Mouse (Mus musculus) WW6 (cell line): ENCODE data around the gene Abcc5.
A peak's percentile ranks its signal among the peaks of the same experiment; 100 is the strongest.
"Not testable (repeated sequence)": the region's sequence is repeated elsewhere in the genome, so short reads cannot be mapped to it uniquely, and the experiment has no call there.

Source experiments
- DNase-seq: peaks from one replicate; pipeline ENCODE4 v3.0.0-alpha.2; 2013; ENCODE audit warnings: low read depth, low spot score

Abcc5 gene

GRCm38 (mm10) chr16:20425855-20426598 is at the start of gene Abcc5:
Gene Abcc5, minus strand, starts transcription at chr16:20426394.
- peak; percentile 83 for DNase-seq

- DNase-seq = no peak
Measured at GRCm38 (mm10) chr16:20475335-20475734, 49.1 kb upstream of the Abcc5 start.

- no peak for DNase-seq
Measured at GRCm38 (mm10) chr16:20474786-20475185, 48.6 kb upstream of the Abcc5 start.

- no peak for DNase-seq
Measured at GRCm38 (mm10) chr16:20474211-20474610, 48.0 kb upstream of the Abcc5 start.

DNA sequence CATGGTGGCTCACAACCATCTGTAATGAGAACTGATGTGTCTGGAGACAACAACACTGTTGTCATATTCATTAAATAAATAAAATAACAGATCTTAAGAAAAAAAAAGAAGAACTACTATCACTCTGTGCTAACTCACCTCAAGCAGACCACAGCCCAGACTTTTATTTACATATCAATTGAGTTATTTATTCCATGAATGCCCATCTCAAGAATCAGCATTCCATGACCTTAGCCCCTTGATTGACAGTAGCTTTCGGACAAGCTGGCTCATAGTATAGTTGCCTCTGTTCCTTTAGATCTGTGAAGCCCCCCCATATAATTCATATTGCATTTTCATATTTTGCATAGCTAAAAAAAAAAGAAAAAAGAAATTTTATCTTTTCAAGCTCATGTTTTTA is 47.6 kb upstream of the Abcc5 start:
- DNase-seq = no peak

- no peak for DNase-seq
Measured at GRCm38 (mm10) chr16:20471686-20472085, 45.5 kb upstream of the Abcc5 start.

- DNase-seq = no peak
Measured at GRCm38 (mm10) chr16:20470981-20471380, 44.8 kb upstream of the Abcc5 start.

- no peak for DNase-seq
Measured at GRCm38 (mm10) chr16:20464725-20465124, 38.5 kb upstream of the Abcc5 start.

- DNase-seq = not testable (repeated sequence)
Measured at GRCm38 (mm10) chr16:20458736-20459135, 32.5 kb upstream of the Abcc5 start.

GRCm38 (mm10) chr16:20456106-20456505 is 29.9 kb upstream of the Abcc5 start:
- DNase-seq = no peak

DNA sequence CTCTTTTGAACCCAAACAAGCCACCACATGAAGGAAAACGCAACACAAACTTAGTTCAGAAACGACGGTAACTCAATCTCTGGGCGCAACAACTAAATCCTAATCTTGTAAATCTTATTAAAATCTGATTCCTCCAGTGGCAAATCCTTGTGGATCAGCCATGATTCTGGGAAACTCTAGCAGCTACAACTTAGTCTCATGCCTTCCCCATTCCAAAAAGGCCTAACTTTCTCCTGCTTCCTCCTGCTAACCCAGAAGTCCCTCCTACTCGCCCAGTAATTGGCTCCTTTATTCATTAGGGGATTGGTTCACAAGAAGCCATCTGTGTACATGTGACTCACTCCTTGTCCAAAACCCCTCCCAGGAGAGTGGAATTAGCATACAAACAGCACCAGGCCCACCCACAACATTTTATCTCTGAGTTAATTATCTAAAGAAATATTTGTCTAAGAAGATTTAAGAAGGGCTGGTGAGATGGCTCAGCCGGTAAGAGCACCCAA is 28.0 kb upstream of the Abcc5 start:
- peak; percentile 50 for DNase-seq

GRCm38 (mm10) chr16:20451774-20452173 is 25.6 kb upstream of the Abcc5 start:
- DNase-seq = no peak

GRCm38 (mm10) chr16:20445871-20446270 is 19.7 kb upstream of the Abcc5 start:
- DNase-seq = no peak

- no peak for DNase-seq
Measured at GRCm38 (mm10) chr16:20444831-20445388, 18.7 kb upstream of the Abcc5 start.

DNA sequence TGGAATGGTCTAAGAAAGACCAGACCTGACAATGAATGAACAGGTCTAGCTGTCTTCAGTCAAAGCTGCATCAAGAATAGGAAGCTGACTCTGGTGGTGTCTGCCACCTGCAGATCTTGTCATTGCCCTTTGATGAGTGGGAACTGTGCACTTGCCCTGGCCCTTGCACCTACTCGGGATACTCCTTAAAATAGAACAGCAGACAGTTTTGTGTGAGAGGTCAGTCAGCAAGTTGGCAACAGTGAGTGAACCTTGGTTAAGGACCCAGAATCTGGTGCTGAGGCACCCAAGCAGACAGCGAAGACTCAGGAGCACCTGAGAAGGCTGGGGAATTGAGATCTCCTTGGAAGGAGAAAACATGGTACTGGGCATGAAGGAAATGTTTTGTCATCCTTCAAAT is 16.7 kb upstream of the Abcc5 start:
- no peak for DNase-seq

DNA sequence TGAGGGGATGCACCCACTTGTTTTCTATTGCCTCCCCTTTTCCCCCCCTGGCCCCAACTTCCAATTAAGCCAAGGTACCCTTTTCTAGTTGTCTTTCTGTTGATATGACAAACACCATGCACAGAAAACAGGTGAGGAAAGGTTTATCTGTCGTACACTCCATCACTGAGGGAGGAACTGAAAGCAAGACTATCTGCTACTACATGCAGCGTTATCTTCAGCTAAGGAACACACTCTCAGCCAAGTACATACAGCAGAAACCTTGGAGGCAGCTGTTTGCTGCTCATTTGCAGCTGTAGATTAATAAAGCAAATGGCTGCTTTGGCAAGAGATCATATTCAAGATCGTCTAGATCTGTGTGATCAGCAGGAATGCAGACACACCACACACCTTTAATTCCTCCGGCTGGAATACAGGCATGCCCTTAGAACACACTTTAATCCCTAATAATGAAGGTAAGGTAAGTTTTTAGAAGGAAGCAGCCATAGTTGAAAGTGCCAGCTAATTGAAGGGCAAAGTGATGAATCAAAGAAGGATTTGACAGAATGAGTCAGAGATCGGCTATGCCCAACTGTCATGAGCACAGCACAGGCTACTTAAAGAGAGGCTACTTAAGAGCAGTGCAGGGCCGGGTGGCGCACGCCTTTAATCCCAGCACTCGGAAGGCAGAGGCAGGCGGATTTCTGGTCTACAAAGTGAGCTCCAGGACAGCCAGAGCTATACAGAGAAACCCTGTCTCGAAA is 12.7 kb upstream of the Abcc5 start:
- no peak for DNase-seq

- DNase-seq = not testable (repeated sequence)
Measured at GRCm38 (mm10) chr16:20438046-20438445, 11.9 kb upstream of the Abcc5 start.

DNA sequence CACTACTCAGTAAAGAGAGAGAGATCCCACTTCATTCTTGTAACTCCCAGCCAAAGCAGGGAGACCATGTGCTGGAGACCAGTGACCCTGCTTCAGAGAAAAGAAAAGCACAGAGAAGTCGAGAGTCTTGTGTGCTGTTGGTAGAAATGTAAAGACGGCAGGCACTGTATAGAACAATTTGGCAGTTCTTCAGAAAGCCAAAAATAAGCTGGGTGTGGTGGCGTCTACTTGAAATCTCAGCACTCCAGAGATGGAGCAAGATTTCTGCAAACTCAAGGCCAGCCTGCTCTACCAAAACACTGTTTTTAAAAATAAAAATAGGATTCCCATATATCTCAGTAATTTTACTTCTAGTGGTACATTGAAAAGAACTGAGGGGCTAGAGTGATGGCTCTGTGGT is 10.1 kb upstream of the Abcc5 start:
- no peak for DNase-seq

DNA sequence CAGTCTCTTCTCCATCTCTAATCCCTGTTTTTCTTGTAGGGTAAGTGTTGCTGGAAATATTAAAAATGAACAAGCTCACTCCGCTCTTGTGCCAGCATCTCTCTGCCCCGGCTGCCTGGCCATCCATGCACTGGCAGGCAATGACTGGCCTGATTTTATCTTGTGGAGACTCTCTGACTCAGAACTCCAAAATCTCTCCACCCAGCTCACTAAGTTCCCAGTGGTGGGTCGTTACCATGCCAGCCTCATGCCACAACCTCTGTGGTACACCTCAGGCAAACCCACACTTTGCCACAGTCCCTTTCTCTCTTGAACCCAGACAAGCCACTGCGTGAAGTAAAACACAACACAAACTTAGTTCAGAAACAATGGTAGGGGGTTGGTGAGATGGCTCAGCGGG is 3.1 kb upstream of the Abcc5 start:
- DNase-seq = no peak

DNA sequence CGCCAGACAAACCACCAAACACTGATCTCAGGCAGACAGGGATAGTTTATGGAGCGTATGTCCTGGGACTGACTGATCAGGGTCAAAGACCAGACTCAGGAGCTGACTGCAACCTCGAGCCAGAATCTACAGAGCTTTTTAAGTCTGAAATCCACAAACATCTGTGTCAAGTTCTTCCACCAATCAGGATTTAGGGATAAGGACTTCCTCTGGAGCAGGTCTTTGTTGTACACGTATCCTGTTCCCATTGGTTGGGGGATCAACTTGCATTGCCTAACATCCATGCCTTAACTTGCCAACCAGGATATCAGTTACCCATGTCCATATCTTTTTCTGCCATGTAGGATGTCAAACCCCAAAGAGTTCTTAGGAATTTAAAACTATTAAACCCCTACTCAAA is 1.4 kb upstream of the Abcc5 start:
- DNase-seq = no peak

DNA sequence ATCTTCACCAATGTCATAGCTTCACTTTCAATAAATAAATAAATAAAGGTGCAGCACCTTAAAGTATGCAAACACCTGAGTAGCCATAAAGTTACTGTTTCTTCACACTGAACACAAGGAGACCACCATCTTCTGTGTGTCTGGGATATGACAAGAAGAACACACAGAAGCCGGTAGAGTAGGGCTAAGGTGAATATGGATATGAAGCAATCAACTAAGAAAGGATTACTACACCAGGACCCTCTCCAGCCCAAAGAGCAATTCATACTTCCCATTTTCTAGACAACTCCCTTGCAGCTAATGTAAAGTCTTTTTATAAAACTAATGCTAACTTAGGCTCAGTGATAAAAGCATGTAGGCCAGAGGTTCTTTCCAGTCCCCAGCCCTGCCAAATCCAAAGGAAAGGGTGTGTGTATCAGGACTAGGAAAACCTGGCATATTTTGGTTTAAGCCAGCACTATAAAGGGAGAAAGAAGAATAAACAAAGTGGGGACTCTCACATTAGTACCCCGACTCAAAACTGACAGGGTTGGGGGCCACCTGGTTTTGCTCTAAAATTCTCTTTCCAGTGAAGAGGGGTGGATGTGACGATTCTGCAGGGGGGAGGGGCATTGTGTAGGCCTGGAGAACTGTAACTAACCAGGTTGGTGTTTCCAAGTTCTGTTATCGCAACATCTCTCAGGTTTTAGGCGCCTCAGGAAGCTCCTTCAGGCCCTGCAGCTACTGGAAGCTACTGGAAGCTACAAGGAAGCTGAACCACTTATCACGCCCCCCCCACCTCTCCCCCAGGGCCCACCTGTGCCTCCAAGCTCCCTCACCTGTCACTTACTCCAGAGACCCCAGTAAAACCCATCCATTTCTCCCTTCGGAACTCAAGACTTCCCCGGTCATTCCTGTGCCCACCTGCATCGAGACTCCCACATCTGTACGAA is 1.2 kb downstream of the Abcc5 start:
- DNase-seq = no peak
